Mouse (Mus musculus) inflammation-experienced regulatory T-cells, adult 6 months (primary cell): ENCODE data around the gene Gdap1l1. TPM values are rescaled to one million over a fixed set of nuclear protein-coding genes. Genes with fewer than 3 reads are reported as not detected.
"Not testable (repeated sequence)": the region's sequence is repeated elsewhere in the genome, so short reads cannot be mapped to it uniquely, and the experiment has no call there.

Experiments
- ATAC-seq: one replicate; pipeline ENCODE4 v1.8.0; 2017
- polyA plus RNA-seq, 3 experiments: library from polyadenylated mRNA; unstranded; fragments of 100-300 nt; shearing (Covaris generic); gene quantifications; one replicate each; pipeline ENCODE4 v1.2.1; 2017

Gene Gdap1l1
- polyA plus RNA-seq, 3 experiments from 2014 or later, result 0.39 TPM; not detected in 2

DNA sequence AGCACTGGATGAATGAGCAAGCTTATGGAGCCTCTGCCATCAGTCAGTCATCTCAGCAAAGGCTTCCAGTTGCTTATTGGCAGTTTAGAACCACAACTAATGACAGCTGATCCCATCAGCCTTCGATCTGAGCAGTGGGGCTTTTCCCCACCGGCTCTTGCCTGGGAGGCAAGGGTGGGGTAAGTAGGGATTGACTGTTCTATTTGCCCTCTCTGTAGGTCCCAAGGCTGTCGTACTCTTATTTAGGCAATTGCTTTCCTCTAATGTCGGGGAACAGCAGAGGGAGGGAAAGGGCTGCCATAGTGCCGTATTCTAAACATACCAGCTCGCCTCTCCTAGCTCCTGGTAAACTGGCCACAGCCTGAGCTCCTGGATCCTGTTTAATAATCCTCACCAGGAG, 13.7 kb upstream of the Gdap1l1 start, which contains the start of gene Oser1:
TSS of gene Oser1 (minus strand) at position 101 of the 400 bp plus-strand sequence.
- ATAC-seq, result no peak

DNA sequence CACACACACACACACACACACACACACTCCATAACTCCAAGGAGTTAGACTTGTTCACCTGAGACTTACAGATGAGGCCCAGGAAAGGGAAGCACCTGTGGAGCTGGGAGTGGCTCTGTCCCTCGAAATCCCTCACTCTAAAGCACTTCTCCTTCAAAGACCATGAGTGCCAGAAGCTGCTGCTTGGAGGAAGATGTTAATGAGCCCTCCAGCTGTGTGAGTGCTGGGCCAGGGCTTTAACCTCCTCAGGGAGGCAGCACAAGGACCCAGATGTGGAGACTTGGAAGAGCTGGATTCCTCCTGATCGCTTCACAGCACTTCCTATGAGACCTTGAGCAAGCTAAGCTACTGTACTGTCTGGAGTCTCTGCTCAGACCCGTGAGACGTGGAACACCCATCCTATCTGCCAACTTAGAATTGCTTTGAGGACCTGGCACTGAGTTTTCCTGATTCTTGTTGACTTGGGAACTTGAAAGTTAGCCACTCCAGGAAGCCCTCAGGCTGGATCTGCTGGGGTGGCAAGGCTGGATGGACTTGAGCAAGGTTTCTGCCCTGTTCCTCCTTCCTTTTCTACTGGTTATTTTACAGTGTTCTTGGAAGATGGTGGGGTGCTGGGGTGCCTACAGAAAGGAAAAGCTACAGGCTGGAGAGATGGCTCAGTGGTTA, 9.8 kb upstream of the Gdap1l1 start:
- no peak for ATAC-seq

DNA sequence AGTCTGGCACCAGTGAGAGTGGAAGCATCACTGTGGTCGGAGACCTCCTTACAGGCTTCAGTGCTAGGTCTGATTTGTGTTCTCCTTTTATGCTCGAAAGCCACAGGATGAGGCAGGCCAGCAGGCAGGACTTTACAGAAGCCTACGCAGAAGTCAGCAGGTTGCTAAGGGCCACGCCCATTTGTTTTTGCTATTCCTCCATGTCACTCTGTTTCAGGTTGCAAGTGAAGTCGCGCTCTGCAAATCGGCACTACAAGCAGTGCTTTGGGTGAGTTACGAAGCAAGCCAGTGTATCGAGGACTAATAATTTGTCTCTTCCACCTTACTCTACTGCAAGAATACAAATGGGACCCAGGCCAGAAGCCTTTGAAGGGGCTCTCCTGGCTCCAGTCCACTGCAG, 7.0 kb upstream of the Gdap1l1 start:
- ATAC-seq, result no peak

DNA sequence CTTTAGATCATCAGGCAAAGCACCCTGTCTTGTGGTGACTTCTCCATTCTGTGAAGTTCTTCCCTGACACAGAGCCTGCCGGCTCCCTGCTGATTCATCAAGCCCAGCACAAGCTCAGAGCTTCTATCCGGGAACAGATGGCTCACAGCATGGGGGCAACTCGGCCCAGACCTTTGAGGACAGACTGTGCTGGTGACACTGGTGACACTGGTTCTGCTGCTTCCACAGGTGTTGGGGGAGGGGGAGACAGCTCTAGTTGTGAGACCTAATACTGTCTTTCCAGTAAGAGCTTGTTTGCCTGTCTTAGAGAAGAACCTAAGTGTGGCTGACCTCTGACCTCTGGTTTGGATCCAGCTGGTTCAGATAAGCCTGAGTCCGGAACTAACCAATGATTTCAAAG, 4.3 kb upstream of the Gdap1l1 start:
- no peak for ATAC-seq

DNA sequence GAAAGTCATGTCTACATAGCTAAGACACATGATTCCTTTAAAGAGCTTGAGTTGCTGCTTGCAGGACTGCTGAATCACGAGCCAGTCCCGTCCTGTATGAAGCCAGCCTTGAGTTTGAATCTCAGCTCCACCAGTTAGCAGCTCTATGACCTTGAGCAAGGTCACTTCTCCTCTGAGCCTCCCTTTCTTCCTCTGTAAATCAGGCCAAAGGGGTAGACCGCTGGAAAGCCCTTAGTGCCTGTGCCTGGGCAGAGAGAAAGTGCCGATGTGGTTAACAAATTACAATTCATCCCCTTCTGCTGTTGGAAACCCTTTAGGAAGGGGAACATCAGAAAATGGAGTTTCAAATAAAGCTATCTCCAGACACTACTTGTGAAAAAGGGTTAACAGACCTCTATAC, 476 bp upstream of the Gdap1l1 start:
- no peak for ATAC-seq

DNA sequence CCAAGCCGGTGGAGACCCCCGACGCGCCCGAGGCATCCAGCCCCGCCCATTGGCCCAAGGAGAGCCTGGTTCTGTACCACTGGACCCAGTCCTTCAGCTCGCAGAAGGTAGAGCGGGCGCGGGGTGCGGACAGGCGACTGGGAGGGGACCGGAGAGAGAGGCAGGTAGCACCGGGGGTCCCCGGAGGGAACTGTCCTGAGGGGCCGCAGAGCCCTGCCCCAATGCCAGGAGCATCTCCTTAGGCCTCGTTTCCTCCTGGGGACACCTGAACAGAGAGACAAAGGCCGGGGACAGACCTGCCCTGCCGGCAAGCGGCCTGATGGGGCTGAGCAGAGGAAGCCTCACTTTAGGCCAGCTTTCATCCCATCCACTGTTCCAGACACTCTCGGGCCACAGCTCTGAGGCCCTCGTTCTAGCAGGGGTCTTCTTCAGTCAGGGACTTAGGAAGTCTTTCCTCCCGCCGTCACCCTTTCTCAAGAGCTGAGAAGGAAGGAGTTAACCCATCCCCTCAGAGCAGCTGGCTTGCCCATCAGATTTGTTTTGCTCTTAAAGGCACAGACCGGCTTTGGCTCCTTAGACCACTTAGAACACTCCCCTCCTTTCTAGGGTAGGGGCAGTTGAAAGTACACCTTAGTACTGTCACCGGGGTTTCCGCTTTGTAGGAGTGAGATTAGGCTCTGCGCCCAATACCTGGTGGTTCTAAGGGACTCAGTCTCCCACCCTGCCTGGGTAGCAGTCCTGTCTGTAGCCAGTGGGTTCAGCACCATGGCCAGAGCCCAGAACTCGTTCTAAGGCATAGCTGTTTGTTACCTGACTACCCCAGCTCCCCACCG, 559 bp downstream of the Gdap1l1 start:
- no peak for ATAC-seq

DNA sequence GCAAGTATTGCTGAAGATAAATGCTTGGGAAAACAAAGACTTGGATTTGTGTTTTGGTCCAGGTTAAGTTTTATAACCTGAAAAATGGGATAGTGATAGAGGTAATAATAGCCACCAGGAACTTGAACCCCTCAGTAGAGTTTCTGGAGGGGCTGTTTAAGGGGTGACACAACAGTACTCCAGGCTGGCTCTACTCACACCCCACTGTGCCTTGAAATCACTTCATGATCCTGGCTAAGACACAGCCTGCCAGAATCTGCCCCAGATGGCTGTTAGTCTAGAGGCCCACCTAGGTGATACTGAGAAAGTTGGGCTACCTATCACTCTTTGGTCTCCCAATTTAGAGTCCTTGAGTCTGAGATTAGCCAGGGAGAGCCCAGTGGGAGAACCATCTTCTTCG, 1.2 kb downstream of the Gdap1l1 start:
- no peak for ATAC-seq

DNA sequence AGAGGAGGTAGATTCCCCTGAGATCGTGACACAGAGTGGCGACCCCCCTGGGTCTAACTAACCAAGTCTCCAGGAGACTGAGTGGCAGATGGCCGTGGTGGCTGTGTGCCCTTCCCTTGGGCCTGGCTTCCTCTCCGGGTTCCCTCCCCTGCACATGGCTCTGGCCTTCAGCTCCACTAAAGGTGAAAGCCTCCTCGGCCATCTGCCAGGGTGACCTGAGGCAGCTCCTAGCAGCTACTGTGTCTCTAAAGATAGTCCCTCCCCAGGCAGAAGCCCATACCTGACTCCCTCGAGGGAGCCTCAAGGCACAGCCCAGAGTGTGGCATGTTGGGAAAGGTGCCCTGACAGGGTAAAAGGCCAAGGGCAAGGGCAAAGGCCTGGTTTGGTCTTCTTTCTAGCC, 5.3 kb downstream of the Gdap1l1 start:
- ATAC-seq, result no peak

DNA sequence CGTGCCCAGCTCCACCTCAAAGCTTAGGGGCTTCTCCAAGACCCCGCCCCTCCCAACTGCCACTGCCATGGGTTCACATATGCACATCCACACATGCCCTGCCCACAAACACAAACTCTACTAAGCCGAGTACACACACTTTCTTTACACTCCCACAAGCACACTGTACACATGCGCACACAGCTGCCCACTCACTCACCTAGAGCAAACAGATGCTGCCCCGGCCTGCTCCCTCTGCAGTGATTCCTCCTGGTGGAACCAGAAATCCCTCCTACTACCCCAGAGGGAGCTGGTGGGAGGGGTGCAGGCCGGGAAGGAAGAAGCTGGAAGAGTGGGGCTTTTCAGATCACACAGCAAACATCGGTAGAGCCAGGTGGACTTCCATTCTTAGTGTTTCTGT, 5.7 kb downstream of the Gdap1l1 start:
- no peak for ATAC-seq

DNA sequence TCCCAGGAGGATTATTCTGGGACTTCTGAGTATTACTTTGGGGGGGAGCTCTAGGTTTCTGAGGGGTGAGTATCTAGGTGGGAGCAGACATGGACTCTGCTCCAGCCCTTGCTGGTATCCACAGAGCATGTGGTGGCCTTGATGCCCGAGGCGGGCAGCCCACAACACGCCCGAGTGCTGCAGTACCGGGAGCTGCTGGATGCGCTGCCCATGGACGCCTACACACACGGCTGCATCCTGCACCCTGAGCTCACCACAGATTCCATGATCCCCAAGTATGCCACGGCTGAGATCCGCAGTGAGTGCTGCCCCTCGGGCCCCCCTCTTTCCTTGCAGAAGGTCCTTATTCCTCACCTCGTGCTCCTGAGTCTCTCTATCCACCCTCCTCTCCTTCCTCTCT, 9.1 kb downstream of the Gdap1l1 start:
- ATAC-seq, result no peak

DNA sequence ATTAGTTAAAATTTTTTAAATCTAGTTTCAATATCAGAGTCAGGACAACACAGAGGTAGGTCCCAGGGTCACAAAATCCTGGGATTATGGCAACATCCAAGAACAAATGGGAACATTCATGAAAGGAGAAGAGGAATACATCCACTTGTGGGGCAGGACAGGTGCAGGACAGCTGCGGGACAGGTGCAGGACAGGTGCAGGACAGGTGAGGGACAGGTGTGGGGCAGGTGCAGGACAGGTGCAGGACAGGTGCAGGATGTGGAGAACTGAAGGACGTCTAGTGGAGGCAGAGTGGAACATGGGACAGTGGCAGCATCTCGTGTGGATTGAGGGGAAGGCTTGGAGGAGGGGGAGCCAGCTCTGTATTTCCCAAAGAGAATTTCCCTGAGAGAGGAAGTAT, 11.0 kb downstream of the Gdap1l1 start:
- no peak for ATAC-seq

DNA sequence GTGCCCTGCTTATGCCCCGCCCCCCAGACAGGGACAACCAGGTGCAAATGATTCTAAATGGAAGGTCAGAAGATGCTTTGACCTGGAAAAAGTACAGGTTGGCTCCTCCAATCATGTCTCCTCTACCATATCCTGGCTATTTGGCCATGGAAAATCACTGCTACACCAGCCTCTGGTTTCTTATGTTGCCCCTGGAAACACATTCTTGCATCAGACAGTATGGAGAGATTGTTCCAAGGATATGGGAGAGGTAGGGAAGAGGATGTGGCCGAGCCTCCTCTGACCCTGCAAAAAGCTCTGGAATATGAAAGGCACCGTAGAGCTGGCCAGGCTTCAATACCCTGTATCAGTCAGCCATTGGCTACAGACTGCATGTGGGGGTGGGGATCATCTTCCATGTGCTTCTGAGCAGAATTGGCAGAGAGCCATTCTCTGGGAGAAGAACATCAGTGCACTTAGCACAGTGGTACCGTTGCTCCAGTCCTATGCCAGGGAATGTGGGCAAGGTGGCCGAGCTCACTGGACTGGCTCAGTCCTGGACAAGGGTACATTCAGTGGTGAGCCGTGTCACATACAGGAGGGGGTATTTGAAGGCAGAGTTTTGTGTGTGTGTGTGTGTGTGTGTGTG, 12.5 kb downstream of the Gdap1l1 start:
- ATAC-seq, result no peak

DNA sequence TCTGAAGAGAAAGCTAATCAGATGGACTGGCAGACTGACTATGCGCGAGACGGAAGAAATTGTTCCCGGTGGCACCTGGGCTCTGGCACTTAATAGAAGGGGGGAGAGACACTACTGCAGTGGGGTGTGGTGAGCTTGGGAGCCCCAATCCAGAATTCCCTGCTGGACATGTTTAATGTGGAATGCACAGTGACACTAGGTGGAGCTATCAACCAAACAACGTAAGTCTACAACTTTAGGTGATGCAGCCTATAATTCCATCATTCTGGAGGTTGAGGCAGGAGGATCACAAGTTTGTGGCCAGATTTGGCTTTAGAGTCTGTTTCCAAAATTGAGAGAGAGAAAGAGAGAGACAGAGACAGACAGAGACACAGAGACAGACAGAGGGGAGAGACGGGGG, 14.5 kb downstream of the Gdap1l1 start:
- ATAC-seq, result no peak

DNA sequence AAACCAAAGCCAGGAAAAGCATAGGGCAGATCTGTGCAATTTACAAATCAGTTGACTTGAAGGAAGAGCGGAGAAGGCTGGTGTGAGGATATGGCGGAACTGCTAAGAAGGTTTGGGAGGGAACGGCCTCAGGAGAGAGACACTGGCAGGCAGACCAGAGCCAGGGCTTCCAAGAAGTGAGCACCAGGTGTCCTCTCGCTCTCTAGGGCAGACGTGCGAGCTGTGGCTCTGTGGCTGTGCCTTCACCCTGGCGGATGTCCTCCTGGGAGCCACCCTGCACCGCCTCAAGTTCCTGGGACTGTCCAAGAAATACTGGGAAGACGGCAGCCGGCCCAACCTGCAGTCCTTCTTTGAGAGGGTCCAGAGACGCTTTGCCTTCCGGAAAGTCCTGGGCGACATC, 15.1 kb downstream of the Gdap1l1 start:
- ATAC-seq, result no peak

DNA sequence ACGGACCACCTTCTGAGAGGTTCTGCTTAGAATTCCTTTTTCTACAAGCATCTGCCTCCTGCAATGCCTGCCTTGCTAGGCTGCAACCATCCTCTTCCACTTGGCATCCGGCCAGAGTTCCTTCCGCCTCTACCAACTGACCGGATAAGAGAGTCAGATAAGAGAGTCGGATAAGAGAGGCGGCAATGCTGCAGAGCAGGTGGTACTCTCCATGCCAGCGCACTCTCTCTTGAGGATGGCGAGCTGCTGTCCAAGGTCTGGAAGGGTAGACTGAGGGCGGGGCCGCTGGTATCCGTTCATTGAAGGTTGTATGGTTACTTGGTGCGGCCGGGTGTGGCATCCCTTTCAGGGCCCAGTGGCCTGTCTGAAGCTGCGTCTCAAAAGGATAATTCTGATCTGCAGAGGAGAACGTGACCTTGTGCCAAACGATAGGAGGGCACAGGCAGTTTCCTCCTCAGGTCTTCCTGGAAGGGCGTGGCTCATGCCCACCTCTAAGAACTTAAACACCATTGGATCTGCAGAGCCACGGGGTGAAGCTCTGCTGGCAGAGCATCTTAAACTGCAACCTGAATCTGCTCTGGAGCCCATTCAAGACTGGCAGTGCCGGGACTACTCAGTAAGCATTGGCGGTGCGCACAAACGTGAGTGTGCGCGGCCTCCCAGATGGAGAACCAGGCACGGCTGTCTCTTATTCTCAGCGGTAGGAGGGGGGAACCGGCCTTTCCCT, 20.4 kb downstream of the Gdap1l1 start:
- no peak for ATAC-seq

DNA sequence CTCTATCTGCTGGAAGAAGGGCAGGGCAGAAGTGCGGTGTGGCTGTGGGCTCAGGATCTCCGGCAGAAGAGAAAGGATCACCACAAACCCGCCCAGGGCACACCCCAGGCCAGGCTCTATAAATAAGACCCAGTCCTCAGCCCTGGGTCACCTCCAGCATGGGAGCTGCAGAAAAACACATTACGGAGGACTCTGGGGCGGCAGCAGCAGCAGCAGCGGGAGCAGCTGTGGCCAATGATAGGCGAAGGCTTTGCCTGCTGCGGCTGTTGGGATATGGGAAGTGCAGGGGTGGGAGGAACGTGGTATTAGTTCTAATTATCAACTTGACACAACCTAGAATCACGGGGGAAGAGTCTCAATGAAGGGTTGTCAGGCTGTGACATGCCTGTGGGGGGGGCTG, 21.1 kb downstream of the Gdap1l1 start:
- ATAC-seq, result no peak

DNA sequence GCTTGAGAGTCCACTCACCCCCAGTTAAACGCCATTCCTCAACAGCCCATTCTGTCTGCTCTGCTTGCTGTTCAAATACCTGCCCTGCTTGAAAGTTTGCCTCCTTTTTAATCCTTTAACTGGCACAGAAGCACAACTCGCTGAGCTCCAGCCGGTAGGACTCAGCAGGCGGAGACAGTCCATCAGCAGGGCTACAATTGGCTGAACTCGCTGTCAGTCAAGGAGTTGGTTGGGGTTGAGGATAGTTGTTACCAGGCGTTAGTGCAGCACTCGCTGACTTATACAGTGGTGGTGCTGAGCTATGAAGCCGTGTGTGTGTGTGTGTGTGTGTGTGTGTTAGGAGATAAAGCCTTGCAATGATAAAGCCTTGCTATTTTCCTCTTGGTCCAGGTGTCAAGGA, 22.3 kb downstream of the Gdap1l1 start:
- ATAC-seq, result no peak

DNA sequence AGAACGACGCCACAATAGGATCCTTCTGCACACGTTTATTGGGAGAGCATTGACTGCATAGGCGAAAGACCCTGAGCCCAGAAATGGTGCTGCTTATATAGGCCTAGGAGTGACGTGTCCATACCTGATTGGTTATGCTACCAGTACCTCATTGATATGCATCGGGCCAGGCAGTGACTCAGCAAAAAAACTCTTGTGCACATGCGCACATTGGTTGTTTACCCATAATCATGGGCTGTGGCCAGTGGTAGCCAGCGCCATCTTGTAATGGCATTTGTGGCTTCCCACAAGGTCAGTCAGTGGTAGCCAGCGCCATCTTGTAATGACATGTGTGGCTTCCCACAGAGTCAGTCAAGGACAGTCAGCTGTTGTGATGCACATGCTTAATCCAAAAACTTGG, 23.0 kb downstream of the Gdap1l1 start:
- not testable (repeated sequence) for ATAC-seq

DNA sequence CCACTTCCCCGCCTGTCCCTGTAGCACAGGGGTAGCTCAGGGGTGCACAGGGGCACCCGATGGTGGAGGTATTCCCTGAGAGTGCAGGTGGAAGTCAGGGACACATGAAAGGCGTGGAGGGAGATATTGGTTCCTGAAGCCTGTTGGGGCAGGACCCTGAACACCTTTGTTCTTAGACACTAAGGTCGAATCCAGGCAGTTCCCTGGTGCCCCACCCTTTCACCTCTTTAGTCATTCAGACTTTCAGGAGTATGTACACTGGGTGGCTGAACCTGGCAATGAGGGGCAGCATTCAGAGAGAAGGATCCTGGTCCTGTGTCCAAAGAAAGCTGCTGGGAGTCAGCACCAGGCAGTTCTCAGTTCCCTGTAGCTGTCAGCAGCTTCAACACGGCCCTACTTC, 24.1 kb downstream of the Gdap1l1 start:
- no peak for ATAC-seq

DNA sequence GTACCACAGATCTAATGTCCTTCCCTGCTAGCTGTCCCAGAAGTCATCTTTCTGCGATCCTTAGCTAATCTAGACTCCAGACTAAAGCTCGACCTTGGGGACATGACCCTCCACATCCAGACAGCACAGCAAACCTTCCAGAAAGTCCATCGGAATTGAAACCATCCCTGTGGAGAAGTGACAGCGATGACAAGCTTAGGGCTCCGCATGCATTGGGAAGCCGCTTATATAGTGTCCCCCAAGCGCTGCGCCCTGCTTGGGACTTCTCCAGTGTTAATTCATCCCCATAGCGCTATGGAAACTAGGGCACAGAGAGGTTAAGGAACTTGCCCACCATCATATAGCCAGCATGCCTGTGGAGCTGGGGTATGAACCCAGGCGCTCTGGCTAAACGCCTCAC, 24.5 kb downstream of the Gdap1l1 start:
- ATAC-seq, result no peak

DNA sequence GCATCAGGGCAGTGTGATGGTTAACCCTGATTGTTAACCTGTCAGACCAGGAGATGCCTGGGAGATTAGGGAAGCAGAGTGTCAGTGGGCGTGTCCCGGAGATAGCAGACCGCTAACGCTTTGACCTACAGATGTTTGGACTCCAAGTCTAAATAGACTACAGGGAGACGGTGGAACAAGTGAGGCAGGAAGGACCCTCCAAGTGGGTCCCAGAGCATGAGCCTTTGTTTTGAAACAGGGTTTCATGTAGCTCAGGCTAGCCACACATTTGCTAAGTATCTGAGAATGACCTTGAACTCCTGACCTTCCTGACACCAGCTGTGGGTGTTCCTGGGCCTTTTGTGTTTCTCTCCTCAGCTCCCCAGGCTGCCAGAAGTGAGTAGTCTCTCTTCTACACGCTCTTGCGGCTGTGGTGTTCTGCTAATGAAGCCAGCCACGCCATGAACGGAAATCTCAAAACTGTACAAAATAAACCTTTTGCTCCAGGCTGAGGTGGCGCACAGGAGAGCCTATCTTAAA, 25.0 kb downstream of the Gdap1l1 start:
- no peak for ATAC-seq

DNA sequence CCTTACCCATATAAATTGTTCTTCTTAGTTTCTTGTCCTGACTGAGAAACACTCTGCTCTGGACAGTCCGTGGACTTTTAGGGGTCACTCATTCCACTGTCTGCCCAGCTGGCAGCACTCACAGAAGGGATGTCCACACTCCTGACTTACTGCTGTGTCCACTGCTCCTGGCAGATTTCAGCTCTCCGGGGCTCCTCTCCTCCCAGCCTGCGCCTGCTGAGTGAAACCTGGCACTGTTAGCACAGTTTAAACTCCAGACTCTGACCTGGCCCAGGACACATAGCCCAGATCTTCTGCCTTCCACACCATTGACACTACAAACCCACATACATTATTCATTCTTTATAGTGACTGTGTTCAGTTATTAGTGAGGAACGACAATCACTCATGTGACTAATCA, 25.7 kb downstream of the Gdap1l1 start:
- no peak for ATAC-seq

DNA sequence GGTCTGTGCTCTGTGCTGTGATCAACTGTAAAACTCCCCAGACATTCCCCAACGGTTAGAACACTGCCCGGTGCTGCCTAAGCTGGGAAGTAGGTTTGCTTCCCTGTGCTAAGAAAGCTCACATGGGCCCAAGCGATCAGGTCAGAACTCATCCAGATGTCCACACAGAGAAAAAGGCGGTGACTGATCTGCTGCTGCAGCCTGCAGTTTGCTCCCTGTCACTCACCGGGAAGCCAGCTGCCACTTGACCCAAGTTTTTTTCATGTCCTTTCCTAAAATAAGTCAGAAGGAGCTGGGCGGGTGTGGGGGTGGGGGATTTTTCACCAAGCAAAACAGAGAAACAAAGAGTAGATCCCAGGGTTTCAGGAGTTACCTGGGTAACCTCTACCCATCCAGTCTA, 26.3 kb downstream of the Gdap1l1 start:
- ATAC-seq, result no peak
